Mouse (Mus musculus) monocyte, adult 2 months (primary cell): ENCODE results near the gene Nol9.

ENCODE experiments used
- DNase-seq, 2 experiments: peaks; one replicate each; pipeline ENCODE4 v3.0.0; 2022; ENCODE audit warnings: low spot score in 2 of 2, low read depth in 1 of 2

Nol9 gene

GRCm38 (mm10) chr4:152041924-152042641, 3.0 kb downstream of the Nol9 start:
- no peak for DNase-seq

- DNase-seq: no peak
These were observed 4.0 kb downstream of the Nol9 start for GRCm38 (mm10) chr4:152043171-152043570.

- no peak for DNase-seq
These were observed 5.5 kb downstream of the Nol9 start for GRCm38 (mm10) chr4:152044609-152045008.

- DNase-seq: no peak
These were observed 23.4 kb downstream of the Nol9 start for GRCm38 (mm10) chr4:152062390-152063110.

- DNase-seq: no peak
These were observed 28.2 kb downstream of the Nol9 start for GRCm38 (mm10) chr4:152067280-152067679.

GRCm38 (mm10) chr4:152068166-152068724, 29.1 kb downstream of the Nol9 start:
- no peak for DNase-seq

GRCm38 (mm10) chr4:152069245-152069644, 30.1 kb downstream of the Nol9 start:
- no peak for DNase-seq

GRCm38 (mm10) chr4:152070494-152071396, 31.6 kb downstream of the Nol9 start:
- DNase-seq: no peak

- DNase-seq: no peak
These were observed 33.0 kb downstream of the Nol9 start, which contains the start of gene Plekhg5 for GRCm38 (mm10) chr4:152072121-152072601. Gene Plekhg5 (plus strand): TSS chr4:152072498.

- no peak for DNase-seq
These were observed 33.5 kb downstream of the Nol9 start for GRCm38 (mm10) chr4:152072655-152073054.

GRCm38 (mm10) chr4:152073715-152074114, 34.6 kb downstream of the Nol9 start:
- no peak for DNase-seq

- DNase-seq: no peak
These were observed 35.4 kb downstream of the Nol9 start for GRCm38 (mm10) chr4:152074548-152074947.

- no peak for DNase-seq
These were observed 38.1 kb downstream of the Nol9 start for GRCm38 (mm10) chr4:152077191-152077590.

- DNase-seq: no peak
These were observed 39.0 kb downstream of the Nol9 start for GRCm38 (mm10) chr4:152078105-152078530.

- no peak for DNase-seq
These were observed 40.1 kb downstream of the Nol9 start for GRCm38 (mm10) chr4:152079261-152079660.

- no peak for DNase-seq
These were observed 40.8 kb downstream of the Nol9 start for GRCm38 (mm10) chr4:152079931-152080330.

- DNase-seq: no peak
These were observed 44.6 kb downstream of the Nol9 start for GRCm38 (mm10) chr4:152083611-152084220.

- DNase-seq: no peak
These were observed 45.5 kb downstream of the Nol9 start for GRCm38 (mm10) chr4:152084616-152085015.

- no peak for DNase-seq
These were observed 47.5 kb downstream of the Nol9 start for GRCm38 (mm10) chr4:152086505-152087210.
